In genomic region chr9:80313610-80314009, GRCm38 (mm10) we compare ENCODE assay signal across 21 mouse cellular contexts.
A peak's percentile ranks its signal among the peaks of the same experiment; 100 is the strongest.
DNase-seq lines count a peak whose midpoint lies in the region; ATAC-seq and TF ChIP-seq lines count a peak whose summit lies in the region.
"Had no signal": no experiment of that assay in that cellular context is flagged by ENCODE, and none has a peak within 500 bp of the region (broad histone marks: within the 10 kb centered on the region; RNA-seq: fewer than 3 reads in every experiment).

No protein-coding gene starts in this region.

- no peak overlapping the region for H3K9ac ChIP-seq in liver, embryonic 16.5 days (ENCODE audit: low read depth, low read length)
- H3K9ac ChIP-seq in heart, adult 2 months (ENCODE audit: low read depth, low read length), result no peak overlapping the region
- H3K9ac ChIP-seq: hindbrain, embryonic 12.5 days; midbrain, embryonic 12.5 days; neural tube, embryonic 13.5 days had no signal

- no peaks in the 10 kb centered on the region for H3K27me3 ChIP-seq in thymus, adult 2 months (ENCODE audit: control insufficient read depth, insufficient read depth, low read length)
- H3K27me3 ChIP-seq in liver, embryonic 16.5 days (ENCODE audit: control insufficient read depth, insufficient read depth, low read depth, low read length), result no peaks in the 10 kb centered on the region
- no peaks in the 10 kb centered on the region for H3K27me3 ChIP-seq in heart, adult 2 months (ENCODE audit: control insufficient read depth, insufficient read depth, low read length)
- H3K27me3 ChIP-seq: hindbrain, embryonic 12.5 days; midbrain, embryonic 12.5 days; neural tube, embryonic 13.5 days had no signal

- H3K9me3 ChIP-seq in liver, embryonic 16.5 days (replicated peaks; ENCODE audit: control insufficient read depth, low read length), result no peaks in the 10 kb centered on the region
- H3K9me3 ChIP-seq: hindbrain, embryonic 12.5 days; midbrain, embryonic 12.5 days; neural tube, embryonic 13.5 days had no signal

- 25% methylated on average over 5 of the region's 5 CpGs for WGBS in thymus, adult 2 months
- 45% methylated on average over 5 of the region's 5 CpGs for WGBS in liver, embryonic 16.5 days (ENCODE audit: insufficient replicate concordance)
- 87% methylated on average over 5 of the region's 5 CpGs for WGBS in heart, adult 2 months
- 78% methylated on average over 5 of the region's 5 CpGs for WGBS in lung, adult 2 months

- no peak for TF ChIP-seq EP300 in heart, adult 2 months (IDR thresholded peaks at IDR 0.05; ENCODE audit: insufficient read depth, low read depth, low read length)

- H3K36me3 ChIP-seq in thymus, adult 2 months (ENCODE audit: control insufficient read depth, insufficient read depth, low read length), result no peaks in the 10 kb centered on the region
- H3K36me3 ChIP-seq in liver, embryonic 16.5 days (ENCODE audit: control insufficient read depth, insufficient read depth), result no peaks in the 10 kb centered on the region
- H3K36me3 ChIP-seq in heart, adult 2 months (ENCODE audit: control insufficient read depth, insufficient read depth, low read length), result no peaks in the 10 kb centered on the region; the same call in 1 of the 2 replicates
- H3K36me3 ChIP-seq: hindbrain, embryonic 12.5 days; midbrain, embryonic 12.5 days; neural tube, embryonic 13.5 days had no signal

- H3K4me3 ChIP-seq in thymus, adult 2 months (ENCODE audit: control insufficient read depth, insufficient read depth, low read length), result no peak overlapping the region
- H3K4me3 ChIP-seq in liver, embryonic 16.5 days (ENCODE audit: low read depth, low read length), result no peak overlapping the region
- H3K4me3 ChIP-seq in heart, adult 2 months, result no peak overlapping the region
- H3K4me3 ChIP-seq in lung, adult 2 months (replicated peaks; ENCODE audit: extremely low read depth, low read depth, low read length), result no peak overlapping the region
- H3K4me3 ChIP-seq: hindbrain, embryonic 12.5 days; layer of hippocampus, adult 2 months; midbrain, embryonic 12.5 days; neural tube, embryonic 13.5 days had no signal

- peak; percentile 50; the same call in 1 of the 2 replicates for ATAC-seq in liver, embryonic 16.5 days (ENCODE audit: low read depth)
- ATAC-seq: forebrain, embryonic 16.5 days had no signal

- no peaks in the 10 kb centered on the region for H3K79me2 ChIP-seq in heart, adult 2 months (replicated peaks; ENCODE audit: control insufficient read depth, insufficient read depth, low read length)

- peak; percentile 17 for DNase-seq in thymus, adult 2 months
- no peak for DNase-seq in thymus, adult 18-20 months
- DNase-seq in induced T-regulatory cell, adult 2 months (ENCODE audit: low read depth), result peak; percentile 53
- DNase-seq in thymus, postnatal 25 days, result peak; percentile 18
- no peak for DNase-seq in heart, adult 2 months
- no peak for DNase-seq in lung, adult 2 months
- DNase-seq in urinary bladder, adult 2 months (ENCODE audit: low spot score), result no peak
- DNase-seq: adrenal gland, postnatal 10 days; cerebellum, postnatal 14 days; embryo, embryonic 11 days; heart, postnatal 10 days; kidney, adult 11 months; kidney, postnatal 10 days; lung, postnatal 10 days had no signal

- no peak overlapping the region for H3K4me2 ChIP-seq in liver, embryonic 16.5 days (ENCODE audit: low read depth, low read length)
- H3K4me2 ChIP-seq: heart, embryonic 11.5 days; hindbrain, embryonic 12.5 days; midbrain, embryonic 12.5 days; neural tube, embryonic 13.5 days had no signal

- no peak overlapping the region for H3K27ac ChIP-seq in thymus, adult 2 months (ENCODE audit: control insufficient read depth, insufficient read depth, low read length)
- H3K27ac ChIP-seq in liver, embryonic 16.5 days (ENCODE audit: low read length), result no peak overlapping the region
- H3K27ac ChIP-seq in heart, adult 2 months, result no peak overlapping the region
- H3K27ac ChIP-seq: hindbrain, embryonic 12.5 days; layer of hippocampus, adult 2 months; midbrain, embryonic 12.5 days; neural tube, embryonic 13.5 days had no signal

- peaks cover 10% of the 10 kb centered on the region for H3K4me1 ChIP-seq in thymus, adult 2 months (replicated peaks; ENCODE audit: control insufficient read depth, insufficient read depth, low read length)
- H3K4me1 ChIP-seq in liver, embryonic 16.5 days (ENCODE audit: control insufficient read depth, low read depth, low read length), result no peaks in the 10 kb centered on the region
- no peaks in the 10 kb centered on the region for H3K4me1 ChIP-seq in heart, adult 2 months (ENCODE audit: control insufficient read depth, insufficient read depth, low read length)
- H3K4me1 ChIP-seq in lung, adult 2 months (ENCODE audit: control insufficient read depth, insufficient read depth, low read length), result no peaks in the 10 kb centered on the region
- H3K4me1 ChIP-seq: hindbrain, embryonic 12.5 days; midbrain, embryonic 12.5 days; neural tube, embryonic 13.5 days had no signal

- TF ChIP-seq POLR2A in thymus, adult 2 months (IDR thresholded peaks at IDR 0.05; ENCODE audit: control insufficient read depth, extremely low read depth, insufficient read depth, low read length, poor library complexity), result no peak
- TF ChIP-seq POLR2A in heart, adult 2 months (IDR thresholded peaks at IDR 0.05; ENCODE audit: insufficient read depth, low read depth, low read length), result no peak
- TF ChIP-seq POLR2A in lung, adult 2 months (IDR thresholded peaks at IDR 0.05; ENCODE audit: borderline replicate concordance, extremely low read depth, low read depth, low read length), result no peak

- intact Hi-C loops in heart, adult 2 months (cut with DNase I), result no loop called here

- no peak for TF ChIP-seq CTCF in thymus, adult 2 months (IDR thresholded peaks at IDR 0.05; ENCODE audit: borderline replicate concordance, control insufficient read depth, extremely low read depth, insufficient read depth, low read length, poor library complexity)
- TF ChIP-seq CTCF in heart, adult 2 months (IDR thresholded peaks at IDR 0.05), result no peak
- no peak for TF ChIP-seq CTCF in lung, adult 2 months (IDR thresholded peaks at IDR 0.05; ENCODE audit: insufficient read depth, low read length)

Comparison
In these comparisons a context has a peak if more than half of its experiments do, and no peak if none do; other contexts are left out.
1. DNase-seq: peak in thymus, adult 2 months (single experiment), induced T-regulatory cell, adult 2 months (single experiment) and thymus, postnatal 25 days (single experiment); none in thymus, adult 18-20 months (0 of 2), heart, adult 2 months (0 of 2), lung, adult 2 months (single experiment) and urinary bladder, adult 2 months (single experiment).